Mouse (Mus musculus) lung, postnatal 4 days (tissue): ENCODE measurements around the gene Aff1.
A peak's percentile ranks its signal among the peaks of the same experiment; 100 is the strongest.

ENCODE experiments used
- DNase-seq, 2 experiments: peaks; one replicate each; pipeline ENCODE4 v3.0.0; 2021

Aff1 gene

GRCm38 (mm10) chr5:103752665-103753510 lies 60.7 kb downstream of the Aff1 start:
- DNase-seq = peak; percentile 60 to 65

GRCm38 (mm10) chr5:103753511-103754329 lies 61.5 kb downstream of the Aff1 start:
- DNase-seq = peak; percentile 92 to 95

- peak; percentile 56 to 60 for DNase-seq
Observed at GRCm38 (mm10) chr5:103754330-103755134, 62.4 kb downstream of the Aff1 start.

- DNase-seq = no peak
Observed at GRCm38 (mm10) chr5:103755135-103755487, 62.9 kb downstream of the Aff1 start.

GRCm38 (mm10) chr5:103756231-103756714 lies 64.1 kb downstream of the Aff1 start:
- peak; percentile 33 to 49 for DNase-seq

- no peak for DNase-seq
Observed at GRCm38 (mm10) chr5:103758491-103758890, 66.3 kb downstream of the Aff1 start.

GRCm38 (mm10) chr5:103759489-103760424 lies 67.6 kb downstream of the Aff1 start:
- DNase-seq = no peak

- peak; percentile 64 to 69 for DNase-seq
Observed at GRCm38 (mm10) chr5:103760425-103761131, 68.4 kb downstream of the Aff1 start.

- no peak for DNase-seq
Observed at GRCm38 (mm10) chr5:103761754-103762153, 69.6 kb downstream of the Aff1 start.

GRCm38 (mm10) chr5:103762850-103763254 lies 70.7 kb downstream of the Aff1 start:
- DNase-seq = no peak

- no peak for DNase-seq
Observed at GRCm38 (mm10) chr5:103765356-103765755, 73.2 kb downstream of the Aff1 start.

- DNase-seq = no peak
Observed at GRCm38 (mm10) chr5:103765758-103766431, 73.7 kb downstream of the Aff1 start.

- DNase-seq = no peak
Observed at GRCm38 (mm10) chr5:103766432-103766815, 74.2 kb downstream of the Aff1 start.

- DNase-seq = no peak
Observed at GRCm38 (mm10) chr5:103768961-103769360, 76.8 kb downstream of the Aff1 start.

- no peak for DNase-seq
Observed at GRCm38 (mm10) chr5:103769701-103770100, 77.5 kb downstream of the Aff1 start.

- DNase-seq = peak; percentile 38 to 62
Observed at GRCm38 (mm10) chr5:103770447-103771222, 78.5 kb downstream of the Aff1 start.

GRCm38 (mm10) chr5:103771380-103771779 lies 79.2 kb downstream of the Aff1 start:
- DNase-seq = no peak

GRCm38 (mm10) chr5:103772252-103772651 lies 80.1 kb downstream of the Aff1 start:
- DNase-seq = no peak

- DNase-seq = peak; percentile 51 to 66
Observed at GRCm38 (mm10) chr5:103773100-103773552, 81.0 kb downstream of the Aff1 start.
